Mouse (Mus musculus) gastrocnemius, adult 18-20 months (tissue): ENCODE results near the gene Lima1. TPM values are rescaled to one million over a fixed set of nuclear protein-coding genes. Genes with fewer than 3 reads are reported as not detected.

Experiments
- DNase-seq: peaks from one replicate; pipeline ENCODE4 v3.0.0; 2021; ENCODE audit warnings: low spot score
- total RNA-seq, 2 experiments: library from RNA; stranded (reverse); gene quantifications; 2 replicates each; pipeline ENCODE4 v1.2.3; 2021

Gene Lima1
- total RNA-seq, 2 experiments from 2014 or later: 5.6 to 11.2 TPM

DNA sequence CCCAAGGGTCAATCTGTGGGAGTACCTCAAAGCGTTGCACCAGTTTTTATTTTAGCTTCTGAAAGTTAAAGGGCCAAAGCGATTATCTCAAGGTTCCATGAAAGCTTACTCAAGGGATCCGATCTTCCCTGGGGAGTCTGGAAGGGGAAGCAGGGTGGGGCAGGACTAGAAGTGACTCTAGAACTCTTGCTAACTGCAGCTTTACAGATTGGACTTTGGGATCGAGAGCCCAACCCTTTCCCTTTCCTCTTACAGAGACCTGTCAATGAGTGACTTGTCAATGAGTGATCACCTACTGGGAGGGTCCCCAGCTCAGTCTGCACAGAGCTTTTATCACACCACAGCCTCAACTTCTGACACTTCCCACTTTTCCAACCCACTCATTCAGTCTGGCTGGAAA, 7.6 kb downstream of the Lima1 start:
- DNase-seq: peak; percentile 32

DNA sequence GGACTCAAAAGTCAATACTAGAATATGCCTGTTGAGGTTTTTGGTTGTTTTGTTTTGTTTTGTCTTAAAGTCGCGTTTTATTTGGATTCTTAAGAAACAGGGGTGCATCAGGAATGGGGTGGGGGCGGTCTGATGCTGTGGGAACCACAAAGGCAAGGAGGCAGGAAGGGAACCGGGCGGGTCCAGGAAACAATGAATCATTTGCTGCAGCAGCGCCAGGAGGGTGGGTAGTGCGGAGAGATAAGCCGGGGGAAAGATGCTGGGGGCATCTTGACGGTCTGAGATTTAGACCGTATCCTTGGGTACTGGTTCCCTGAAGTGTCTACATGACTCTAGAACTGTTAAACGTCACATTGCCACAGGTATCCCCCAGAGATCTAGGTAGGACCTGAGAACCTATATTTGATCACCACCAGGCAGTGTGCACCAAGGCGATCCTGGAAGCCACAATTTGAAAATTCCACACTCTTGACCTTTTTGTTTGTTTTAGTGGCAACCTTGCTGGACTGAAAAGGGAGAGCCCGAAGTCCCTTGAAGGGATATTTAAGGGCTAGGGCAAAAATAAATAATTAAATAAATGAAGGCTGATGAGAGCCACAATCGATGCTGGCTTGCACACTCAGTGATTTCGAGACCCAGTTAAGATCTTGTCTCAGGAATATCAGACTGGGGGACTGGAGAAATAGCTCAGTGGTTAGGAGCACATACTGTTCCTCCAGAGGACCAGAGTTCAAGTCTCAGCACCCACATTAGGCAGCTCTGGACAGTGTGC, 8.6 kb downstream of the Lima1 start:
- DNase-seq: peak; percentile 35

DNA sequence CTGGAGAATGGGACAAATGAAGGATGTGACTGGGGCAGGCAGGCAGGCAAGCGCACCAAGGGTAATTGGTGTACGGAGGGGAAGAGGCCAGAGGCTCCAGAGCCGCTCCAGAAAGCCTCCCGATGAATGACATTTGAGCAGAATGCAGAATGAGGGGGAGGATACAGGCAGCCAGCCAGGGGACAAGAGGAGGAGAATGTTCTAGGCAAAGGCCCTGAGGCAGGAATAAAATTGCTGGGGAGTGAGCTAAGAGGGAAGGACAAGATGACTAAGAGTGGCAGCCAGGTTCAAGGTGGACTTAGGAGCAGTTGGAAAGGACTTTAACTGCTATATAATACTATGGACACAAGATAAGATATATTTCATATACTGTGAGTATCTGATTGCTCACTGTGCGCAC, 9.3 kb downstream of the Lima1 start:
- peak; percentile 27 for DNase-seq

DNA sequence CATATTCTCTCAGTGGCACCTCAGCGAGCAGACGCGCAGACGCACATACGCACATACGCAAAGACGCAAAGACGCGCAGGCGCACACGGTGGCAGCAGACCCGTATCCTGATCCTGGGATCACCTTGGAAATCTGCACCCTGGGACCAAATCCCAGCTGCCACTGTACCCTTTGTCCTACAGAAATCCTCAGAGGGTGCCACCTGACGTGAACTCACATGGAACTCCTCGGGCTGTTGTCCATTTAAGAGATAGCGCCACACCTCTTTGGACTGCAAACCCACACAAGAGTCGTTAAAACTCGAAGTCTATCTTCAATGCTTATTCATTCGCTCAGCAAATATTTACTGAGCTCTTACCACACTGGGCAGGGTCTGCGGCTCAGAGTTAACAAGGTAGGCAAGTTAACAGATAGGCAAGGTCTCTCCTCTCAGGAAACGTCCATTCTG, 9.7 kb downstream of the Lima1 start:
- no peak for DNase-seq

DNA sequence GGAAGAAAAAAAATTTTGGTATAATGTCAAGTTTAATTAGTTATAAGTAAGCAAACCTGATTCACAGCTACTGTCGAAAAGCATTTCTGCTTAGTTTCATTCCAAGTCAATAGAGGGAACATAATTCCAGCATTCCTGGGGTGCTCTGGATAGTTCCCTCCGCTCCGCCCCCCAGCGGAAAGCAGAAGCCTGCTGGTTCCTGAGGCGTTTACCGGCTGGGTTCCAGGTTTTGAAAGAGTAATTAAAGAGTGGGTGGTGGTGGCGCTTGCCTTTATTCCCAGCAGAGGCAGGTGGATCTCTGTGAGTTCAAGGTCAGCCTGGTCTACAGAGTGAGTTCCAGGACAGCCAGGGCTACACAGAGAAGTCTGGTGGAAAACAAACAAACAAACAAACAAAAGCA, 10.2 kb downstream of the Lima1 start:
- no peak for DNase-seq

DNA sequence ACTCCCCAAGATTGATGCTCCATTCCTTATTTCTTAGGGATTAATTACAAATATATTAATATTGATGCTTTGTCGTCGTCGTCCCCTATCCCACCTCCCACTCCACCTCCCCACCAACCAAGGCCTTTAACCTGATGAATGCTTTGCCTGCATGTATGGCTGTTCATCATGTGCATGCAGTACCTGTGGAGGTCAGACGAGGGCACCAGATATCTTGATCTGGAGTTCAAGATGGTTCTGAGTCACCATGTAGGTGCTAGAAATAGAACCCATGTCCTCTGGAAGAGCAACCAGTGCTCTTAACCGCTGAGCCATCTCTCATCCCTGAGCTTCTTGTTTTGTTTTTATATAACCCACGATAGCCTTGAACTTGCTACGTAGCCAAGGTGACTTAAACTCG, 11.5 kb downstream of the Lima1 start:
- DNase-seq: no peak

DNA sequence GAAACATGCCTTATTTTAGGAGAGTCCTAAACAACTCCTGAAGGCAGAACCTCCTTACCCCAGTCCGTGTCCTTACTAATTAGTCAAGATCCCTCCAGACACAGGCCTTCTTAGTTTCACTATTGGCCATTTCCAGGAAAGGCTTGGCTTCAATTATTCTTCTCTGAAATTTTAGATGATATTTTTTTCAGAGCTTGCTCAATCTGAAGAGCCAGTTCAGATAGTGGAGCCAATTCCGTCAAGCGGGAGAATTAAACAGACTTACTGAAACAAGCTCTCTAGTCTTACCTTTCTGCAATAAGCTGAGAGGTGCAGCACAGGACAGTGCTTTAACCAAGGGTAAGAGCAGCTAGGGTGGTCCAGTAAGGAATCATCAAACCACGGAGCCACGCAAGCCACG, 11.9 kb downstream of the Lima1 start:
- peak; percentile 20 for DNase-seq

DNA sequence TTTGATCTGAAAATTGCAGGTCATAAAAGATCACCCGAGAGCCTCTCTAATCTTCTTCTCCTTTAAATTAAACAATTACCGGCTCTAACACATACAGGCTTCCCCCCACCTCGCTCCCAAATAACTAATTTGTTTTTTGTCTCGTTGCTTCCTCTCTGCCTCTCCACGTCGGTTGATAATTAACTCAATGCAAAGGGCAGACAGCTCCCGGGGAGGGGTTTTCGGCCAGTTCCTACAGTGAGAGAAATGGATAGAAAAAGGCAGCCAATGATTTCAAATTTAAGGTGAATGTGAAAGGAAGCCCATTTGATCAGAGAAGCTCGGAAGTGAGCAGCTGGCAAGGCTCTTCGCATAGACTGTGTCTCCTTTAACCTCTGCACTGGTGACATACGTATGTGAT, 12.8 kb downstream of the Lima1 start:
- DNase-seq: no peak

DNA sequence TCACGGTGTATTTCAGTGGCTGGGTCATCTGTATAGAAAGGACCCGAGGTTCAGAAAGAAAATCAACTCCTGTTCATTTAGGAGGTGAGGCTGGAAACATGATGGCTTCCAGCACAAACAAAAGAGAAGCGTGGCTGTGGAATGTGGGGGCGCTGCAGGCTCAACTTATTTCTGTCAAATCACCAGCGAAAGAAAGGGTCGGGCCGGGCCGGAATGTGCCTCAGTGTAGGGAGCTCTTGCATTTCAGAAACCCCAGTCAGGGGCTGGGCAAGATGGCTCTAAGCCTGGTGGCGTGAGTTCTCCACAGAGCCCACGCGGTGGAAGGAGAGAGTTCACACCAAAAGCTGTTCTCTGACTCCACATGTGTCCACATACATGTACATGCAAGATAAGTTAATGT, 13.3 kb downstream of the Lima1 start:
- no peak for DNase-seq

DNA sequence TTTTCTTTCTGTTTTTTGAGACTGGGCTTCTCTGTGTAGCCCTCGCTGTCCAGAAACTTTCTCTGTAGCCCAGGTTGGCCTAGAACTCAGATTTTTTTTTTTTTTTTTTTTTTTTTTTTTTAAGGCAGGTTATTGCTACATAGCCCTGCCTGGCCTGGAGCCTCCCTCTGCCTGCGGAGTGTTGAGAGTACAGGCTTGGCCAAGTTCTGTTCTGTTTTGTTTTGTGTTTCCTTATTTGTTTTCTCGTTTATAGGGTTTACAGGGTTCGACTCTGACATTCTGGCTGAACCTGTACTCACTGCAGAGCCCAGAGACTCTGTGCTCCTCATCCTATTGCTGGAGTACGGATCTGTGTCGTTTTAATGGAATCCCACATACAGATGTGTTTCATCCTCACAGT, 13.7 kb downstream of the Lima1 start:
- no peak for DNase-seq

DNA sequence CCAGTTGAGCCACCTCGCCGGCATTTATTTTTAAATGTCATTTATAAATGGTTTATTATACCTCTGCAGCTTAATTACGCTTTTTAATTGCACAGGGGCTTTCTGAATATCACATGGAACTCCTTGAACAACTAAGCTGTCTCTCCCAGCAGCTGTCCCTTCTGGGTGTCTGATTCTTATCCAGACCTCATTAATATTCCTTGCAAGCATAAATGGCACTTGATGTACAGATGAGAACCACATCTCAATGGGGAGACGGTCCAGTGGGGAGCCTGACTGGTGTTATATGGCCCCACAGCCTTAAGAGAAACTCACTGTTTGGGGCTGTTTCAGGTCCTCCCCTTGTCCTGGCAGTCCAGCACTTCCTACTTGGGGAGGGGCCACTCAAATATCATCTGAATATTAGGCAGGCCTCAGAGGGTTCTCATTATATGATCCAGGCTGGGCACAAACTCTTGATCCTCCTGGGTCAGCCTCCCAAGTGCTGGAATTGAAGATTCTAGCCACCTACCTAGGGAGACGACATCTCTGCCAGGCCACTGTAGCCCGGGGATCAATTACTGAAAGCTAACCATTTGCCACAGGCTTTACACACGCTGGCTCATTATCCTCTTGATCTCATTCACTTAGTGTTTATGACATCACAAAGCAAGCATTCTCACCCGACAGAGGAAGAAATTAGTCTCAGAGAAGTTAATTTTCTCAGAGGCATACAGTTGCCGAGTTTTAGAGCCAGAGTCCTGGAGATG, 15.4 kb downstream of the Lima1 start:
- DNase-seq: no peak

DNA sequence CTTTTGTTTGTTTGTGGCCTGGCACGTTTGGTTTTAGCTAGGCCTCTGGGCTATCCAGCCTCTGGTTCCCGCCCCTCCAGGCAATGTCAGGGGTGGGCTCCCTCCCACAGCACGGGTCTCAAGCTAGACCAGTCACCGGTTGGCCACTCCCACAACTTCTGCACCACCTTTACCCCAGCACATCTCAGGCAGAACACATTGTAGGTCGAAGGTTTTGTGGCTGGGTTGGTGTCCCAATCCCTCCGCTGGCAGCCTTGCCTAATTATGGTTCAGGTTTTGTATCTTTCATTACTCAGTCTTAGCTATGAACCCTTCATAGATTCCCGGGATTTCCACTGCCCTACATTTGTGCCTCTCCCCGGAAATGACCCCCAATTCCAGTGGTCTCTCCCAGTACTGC, 17.8 kb downstream of the Lima1 start:
- no peak for DNase-seq

DNA sequence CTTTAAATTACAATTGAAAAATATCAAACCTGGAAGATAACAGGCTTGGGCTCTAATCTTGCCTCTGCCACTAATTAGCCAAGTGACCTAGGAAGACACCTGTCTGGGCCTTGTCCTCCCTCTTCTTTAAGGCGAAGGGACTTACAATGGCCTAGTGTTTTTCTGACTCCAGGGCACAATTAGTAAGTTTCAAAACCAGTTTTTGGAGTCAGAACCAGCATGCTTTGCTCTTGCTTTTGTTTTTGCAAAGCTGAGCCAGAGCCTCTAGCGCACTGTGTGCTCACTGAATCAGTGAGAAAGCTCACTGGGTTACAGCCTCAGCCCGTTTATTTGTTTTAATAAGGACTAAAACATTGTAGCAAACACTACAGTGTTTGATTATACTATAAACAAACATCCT, 20.1 kb downstream of the Lima1 start:
- no peak for DNase-seq

DNA sequence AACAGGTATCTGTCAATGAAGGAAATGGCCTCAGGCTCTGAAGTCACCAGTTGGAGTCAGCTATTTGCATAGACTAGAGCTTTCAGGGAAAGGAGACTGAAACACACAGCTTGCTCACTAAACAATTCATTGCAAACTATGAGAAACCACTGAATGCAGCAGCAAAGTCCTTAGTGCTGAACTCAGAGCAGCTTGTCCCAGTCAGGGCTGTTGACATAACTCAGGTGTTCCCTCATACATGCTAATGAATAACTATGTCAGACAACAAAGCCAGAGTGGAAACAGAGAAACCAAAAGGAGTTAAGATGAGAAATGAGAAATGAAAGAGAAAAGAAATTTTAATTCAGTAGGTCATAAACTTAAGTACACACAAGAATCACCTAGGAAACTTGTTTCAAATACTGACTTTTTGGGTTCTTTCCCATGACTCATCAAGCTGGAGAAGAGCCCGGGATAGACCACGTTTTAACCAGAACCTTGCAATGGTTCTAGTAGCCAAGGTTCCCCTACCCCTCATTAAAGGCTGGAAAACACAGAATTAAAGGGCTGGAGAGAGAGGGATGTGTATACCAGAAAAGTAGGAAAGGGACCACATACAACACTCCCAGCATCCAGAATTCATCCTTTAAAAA, 22.5 kb downstream of the Lima1 start:
- DNase-seq: peak; percentile 30

DNA sequence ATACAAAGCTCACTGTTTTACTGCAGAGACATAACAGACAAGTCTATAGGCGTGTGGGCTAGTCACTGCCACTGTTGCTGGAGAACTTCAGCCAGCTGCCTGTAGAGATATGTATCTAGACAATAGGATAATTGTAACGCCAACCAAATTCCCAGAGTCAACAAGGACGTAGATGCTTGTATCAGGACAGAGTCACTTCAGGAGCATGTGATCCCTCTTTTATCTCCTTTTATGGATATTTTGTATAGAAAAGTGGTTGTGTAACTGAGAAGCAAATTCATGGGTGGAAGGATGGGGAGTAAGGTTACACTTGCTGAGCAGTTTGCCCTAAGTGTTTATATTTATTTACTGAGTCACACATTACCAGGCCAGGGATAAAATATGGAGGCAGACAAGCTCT, 25.0 kb downstream of the Lima1 start:
- no peak for DNase-seq

DNA sequence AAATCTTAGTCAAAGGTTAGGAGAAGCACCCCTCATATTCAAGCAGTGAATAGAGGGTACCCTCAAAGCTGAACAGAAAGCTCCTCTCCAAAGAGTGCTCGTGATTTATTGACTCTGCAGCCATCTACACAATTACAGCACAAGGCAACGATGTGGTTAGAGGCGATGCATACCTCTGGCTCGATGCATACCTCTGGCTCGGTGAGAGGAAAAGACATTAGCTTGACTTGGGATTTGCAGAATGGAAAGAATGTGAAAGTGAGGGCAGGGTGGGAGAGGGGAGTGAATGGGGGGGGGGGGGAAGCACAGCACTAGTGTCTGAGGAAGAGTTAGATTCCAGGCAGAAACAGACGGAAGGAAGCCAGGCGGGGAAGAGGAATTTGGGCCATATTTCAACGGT, 27.3 kb downstream of the Lima1 start:
- no peak for DNase-seq

DNA sequence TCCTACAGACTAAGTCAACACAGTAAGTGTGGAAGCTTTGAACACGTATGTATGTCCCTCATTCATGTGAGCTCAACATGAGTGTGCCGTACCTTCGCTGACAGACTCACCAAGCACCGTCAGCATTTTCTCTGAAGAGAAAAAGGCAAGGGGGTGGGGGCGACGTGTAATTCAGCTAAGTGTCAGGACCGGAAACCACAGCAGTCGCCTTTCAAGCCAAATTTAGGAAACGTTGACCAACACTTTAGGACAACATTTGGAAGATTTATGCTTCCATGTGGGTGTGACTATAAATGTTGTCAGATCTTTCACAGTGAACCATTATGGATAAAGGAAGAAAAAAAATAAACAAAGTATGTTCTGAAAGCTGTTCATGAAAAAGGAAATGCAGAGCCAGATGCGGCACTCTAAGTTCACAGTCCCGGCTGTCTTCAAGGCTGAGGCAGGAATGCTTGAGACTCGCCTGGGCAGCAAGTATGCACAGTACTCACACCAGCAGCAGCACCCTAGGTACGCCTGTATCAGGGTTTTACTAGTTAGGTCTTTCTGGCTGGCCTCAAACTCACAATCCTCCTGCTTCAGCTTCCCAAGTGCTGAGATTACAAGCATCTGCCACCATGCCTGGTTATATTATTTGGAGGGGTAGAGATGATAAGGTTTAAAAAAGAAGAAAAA, 27.9 kb downstream of the Lima1 start:
- no peak for DNase-seq

DNA sequence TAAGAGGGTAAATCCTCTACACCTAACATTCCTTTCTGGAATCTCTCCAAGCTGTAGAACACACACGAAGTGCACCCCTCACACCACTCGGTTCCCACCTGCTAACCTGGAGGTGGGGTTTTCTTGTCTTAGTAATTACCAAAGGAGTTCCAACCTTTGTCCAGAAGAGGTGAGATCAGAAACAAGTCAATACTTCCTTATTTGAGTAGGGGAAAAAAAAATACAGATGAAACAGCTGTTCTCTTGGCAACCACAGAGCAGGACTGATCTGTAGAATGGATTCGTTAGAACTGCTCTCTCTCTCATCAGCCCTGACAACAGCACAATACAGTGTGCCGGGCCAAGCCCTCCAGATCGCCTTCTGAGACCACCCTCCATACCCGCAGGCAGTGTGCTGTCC, 28.6 kb downstream of the Lima1 start:
- DNase-seq: no peak

DNA sequence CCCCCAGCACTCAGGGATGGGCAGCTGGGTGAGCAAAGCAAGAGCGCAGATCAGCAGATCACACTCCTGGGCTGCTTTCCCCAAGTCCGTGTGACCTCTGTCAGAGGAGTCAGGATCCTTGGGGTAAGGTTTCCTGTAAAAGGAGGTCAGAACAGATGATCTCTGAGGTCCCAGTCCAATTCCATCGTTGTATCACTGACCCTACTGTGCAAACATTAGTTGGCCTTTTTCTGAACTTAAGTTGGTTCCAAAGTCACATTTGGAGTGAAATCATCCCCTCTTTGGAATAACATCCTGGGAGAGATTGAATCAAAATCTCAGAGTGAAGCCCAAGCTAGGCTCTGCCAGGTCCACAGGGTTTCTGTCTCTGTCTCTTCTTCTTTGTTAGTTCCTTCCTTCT, 31.4 kb downstream of the Lima1 start:
- DNase-seq: no peak

DNA sequence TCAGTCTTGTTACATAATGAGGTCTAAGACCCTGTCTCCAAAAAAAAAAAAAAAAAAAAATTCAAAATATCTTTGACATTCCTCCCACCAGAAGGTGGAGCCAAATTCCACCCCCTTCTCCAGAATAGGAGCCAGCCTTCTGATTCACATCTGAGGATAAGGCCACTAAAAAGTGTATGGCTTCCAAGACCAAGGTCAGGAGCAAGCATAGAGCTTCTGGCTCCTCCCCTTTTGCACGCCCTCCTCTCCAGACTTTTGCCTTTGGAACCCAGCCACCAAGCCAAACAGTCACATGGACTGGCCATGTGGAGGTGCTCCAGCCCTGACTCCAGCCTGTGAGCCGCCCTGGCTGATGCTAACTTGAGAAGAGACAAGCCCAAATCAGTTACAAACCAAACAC, 35.3 kb downstream of the Lima1 start:
- peak; percentile 70 for DNase-seq

DNA sequence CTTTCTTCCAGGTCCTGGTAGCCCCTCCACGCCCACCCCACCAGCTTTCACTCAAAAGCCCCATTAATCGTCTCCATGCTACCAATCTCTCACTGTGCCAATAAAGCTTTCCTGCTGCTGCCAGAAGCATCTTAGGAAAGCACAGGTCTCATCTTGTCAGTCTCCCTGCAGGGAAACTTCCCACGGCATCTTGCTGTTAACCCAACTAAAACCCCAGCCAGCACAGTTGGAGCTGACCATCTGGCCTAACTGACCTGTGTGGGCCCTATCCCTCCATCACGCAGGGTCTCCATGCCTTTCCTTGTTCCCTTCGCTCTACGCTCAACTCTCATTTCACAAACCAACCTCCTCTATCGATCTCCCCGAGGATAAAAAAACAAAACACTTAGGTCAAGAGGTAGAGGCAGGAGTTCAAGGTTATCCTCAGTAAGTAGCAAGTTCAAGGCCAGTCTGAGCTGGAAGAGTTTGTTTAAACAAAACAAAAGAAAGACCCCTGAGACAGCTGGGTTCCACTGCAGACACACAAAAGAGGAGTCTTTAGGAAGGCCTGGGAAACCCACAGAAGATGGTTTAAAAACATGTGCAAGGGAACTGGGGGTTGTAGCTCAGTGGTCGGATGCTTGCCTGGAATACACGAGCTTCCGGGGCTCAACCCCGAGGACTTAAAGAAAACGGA, 36.0 kb downstream of the Lima1 start:
- DNase-seq: no peak

DNA sequence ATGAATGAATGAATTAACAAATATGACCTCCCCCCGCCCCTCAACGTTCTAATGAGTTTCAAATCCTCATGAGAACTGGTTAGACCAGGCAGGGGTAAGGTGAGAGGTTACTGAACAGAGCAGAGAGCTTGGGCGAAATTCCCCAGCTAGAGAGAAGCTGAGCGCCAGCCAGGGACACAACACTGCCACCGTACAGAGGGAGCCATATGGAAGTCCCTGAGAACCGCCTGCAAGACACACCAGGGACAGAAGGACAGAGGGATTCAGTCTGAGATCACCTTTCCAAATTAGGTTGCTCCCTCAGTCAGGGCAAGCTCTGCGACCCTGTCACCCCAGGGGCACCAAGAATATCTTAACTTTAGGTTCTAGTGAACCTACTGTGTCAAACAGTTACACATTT, 37.7 kb downstream of the Lima1 start:
- DNase-seq: no peak
